Mouse (Mus musculus) T-cell, adult 2 months (primary cell): Measurements from ENCODE around the gene Cachd1.

Experiments used
- DNase-seq: peaks from one replicate; pipeline ENCODE4 v3.0.0; 2022; ENCODE audit warnings: low spot score

The Cachd1 gene

GRCm38 (mm10) chr4:100865962-100866703, 89.7 kb downstream of the Cachd1 start:
- no peak for DNase-seq

- DNase-seq, result no peak
These were observed 100.9 kb downstream of the Cachd1 start for GRCm38 (mm10) chr4:100877351-100877750.

GRCm38 (mm10) chr4:100879414-100879813, 102.9 kb downstream of the Cachd1 start:
- DNase-seq, result no peak

GRCm38 (mm10) chr4:100880075-100880474, 103.6 kb downstream of the Cachd1 start:
- DNase-seq, result no peak

- DNase-seq, result no peak
These were observed 109.6 kb downstream of the Cachd1 start for GRCm38 (mm10) chr4:100885793-100886742.

- no peak for DNase-seq
These were observed 110.4 kb downstream of the Cachd1 start for GRCm38 (mm10) chr4:100886743-100887416.

GRCm38 (mm10) chr4:100890106-100890970, 113.9 kb downstream of the Cachd1 start:
- DNase-seq, result no peak

- DNase-seq, result no peak
These were observed 117.3 kb downstream of the Cachd1 start for GRCm38 (mm10) chr4:100893739-100894138.

GRCm38 (mm10) chr4:100894142-100894541, 117.7 kb downstream of the Cachd1 start:
- DNase-seq, result no peak

- no peak for DNase-seq
These were observed 120.0 kb downstream of the Cachd1 start for GRCm38 (mm10) chr4:100896260-100897010.

GRCm38 (mm10) chr4:100897943-100898342, 121.5 kb downstream of the Cachd1 start:
- no peak for DNase-seq

GRCm38 (mm10) chr4:100909694-100910340, 133.3 kb downstream of the Cachd1 start:
- DNase-seq, result no peak

GRCm38 (mm10) chr4:100910605-100911330, 134.3 kb downstream of the Cachd1 start:
- DNase-seq, result no peak

GRCm38 (mm10) chr4:100911658-100912057, 135.2 kb downstream of the Cachd1 start:
- DNase-seq, result no peak

GRCm38 (mm10) chr4:100913666-100914065, 137.2 kb downstream of the Cachd1 start:
- no peak for DNase-seq

- DNase-seq, result no peak
These were observed 138.1 kb downstream of the Cachd1 start for GRCm38 (mm10) chr4:100914532-100914931.

GRCm38 (mm10) chr4:100915093-100915492, 138.6 kb downstream of the Cachd1 start:
- no peak for DNase-seq

- no peak for DNase-seq
These were observed 141.0 kb downstream of the Cachd1 start for GRCm38 (mm10) chr4:100917511-100917910.

GRCm38 (mm10) chr4:100920413-100920812, 143.9 kb downstream of the Cachd1 start:
- DNase-seq, result no peak
